Mouse (Mus musculus): ENCODE measurements around the gene Wwox. TPM values are rescaled to one million over a fixed set of nuclear protein-coding genes. Genes with fewer than 3 reads are reported as not detected.
"Not testable (repeated sequence)": the region's sequence is repeated elsewhere in the genome, so short reads cannot be mapped to it uniquely, and the experiment has no call there.

Wwox gene
- polyA plus RNA-seq, 1 experiment: not detected

DNA sequence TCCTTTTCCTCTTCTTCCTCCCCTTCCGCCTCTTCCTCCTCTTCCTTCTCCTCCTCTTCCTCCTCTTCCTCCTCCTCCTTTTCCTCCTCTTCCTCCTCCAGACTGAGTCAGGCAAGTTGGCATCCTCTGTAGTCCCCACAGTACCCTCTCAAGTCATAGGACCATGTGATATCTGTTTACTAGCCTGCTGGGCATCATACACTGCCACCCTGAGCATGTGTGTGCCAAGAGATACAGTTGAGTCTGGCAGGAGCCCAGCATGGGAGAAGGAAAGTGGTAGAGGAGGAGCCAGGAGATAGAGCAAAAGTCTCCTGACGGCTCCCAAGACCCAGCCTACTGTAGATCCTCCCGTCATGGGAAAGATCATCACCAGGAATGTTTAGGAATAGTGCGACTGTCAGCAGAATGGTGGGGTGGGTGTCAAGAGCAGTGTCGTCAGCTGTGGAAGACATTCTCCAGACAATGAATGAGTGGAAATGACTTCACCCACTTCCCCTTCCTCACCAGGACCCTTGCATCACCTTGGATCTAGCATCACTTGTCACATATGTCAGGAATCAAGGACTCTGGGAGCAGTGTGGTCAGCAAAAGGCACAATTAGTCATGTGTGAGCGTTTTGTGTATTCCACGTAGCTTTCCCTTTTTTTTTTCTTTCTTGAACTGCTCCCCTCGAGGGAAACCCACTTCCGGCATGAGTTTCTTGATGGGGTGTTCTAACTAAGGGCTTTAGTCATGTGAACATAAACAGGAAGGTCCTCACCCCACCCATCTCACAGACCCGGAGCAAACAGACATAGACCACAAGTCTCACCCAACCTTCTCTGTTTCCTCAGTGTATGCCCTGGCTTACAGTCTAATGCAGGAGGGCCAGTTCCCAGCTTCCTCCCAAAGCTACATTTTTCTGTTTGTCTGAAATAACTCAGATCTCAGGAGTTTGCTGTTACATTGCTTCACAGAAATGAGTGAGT is 375.6 kb downstream of the Wwox start:
- TF ChIP-seq POLR2A (IDR thresholded peaks at IDR 0.05; ENCODE audit: insufficient read depth, low read depth, low read length) (no peak), CTCF (IDR thresholded peaks at IDR 0.05; ENCODE audit: insufficient read depth, low read depth, low read length) (no peak)
- 88% methylated on average over 10 of the region's 10 CpGs for WGBS
- H3K4me1 ChIP-seq (ENCODE audit: control insufficient read depth, insufficient read depth, low read length): 0 out of 2 replicates have a peak, but pooled peaks cover 6% of the 10 kb centered on the region
- no peak overlapping the region for H3K27ac ChIP-seq (ENCODE audit: insufficient read depth, low read depth, low read length)
- H3K4me3 ChIP-seq (ENCODE audit: insufficient read depth, low read depth, low read length): no peak overlapping the region

DNA sequence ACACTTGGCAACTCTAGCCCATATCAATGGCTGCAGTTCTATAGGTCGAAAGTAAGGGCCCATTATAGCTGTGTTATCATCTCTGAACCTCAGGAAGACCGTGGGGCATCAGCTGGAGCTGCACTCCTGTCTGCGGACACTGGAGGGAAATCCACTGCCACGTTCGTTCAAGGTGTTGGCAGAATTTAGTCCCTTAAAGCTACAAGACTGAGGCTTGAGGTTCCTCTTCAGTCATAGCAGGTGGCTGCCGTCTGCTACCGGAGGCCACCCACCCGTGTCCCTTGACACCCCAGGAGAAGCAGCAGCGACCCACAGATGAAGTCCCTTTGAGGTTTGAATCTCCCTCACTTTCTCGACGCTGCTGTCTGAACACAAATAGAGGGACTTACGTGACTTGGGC is 376.9 kb downstream of the Wwox start:
- TF ChIP-seq POLR2A (IDR thresholded peaks at IDR 0.05; ENCODE audit: insufficient read depth, low read depth, low read length): no peak
- 90% methylated on average over 12 of the region's 12 CpGs for WGBS
- 0 out of 2 replicates have a peak, but pooled peaks cover 6% of the 10 kb centered on the region for H3K4me1 ChIP-seq (ENCODE audit: control insufficient read depth, insufficient read depth, low read length)
- H3K27ac ChIP-seq (ENCODE audit: insufficient read depth, low read depth, low read length): no peak overlapping the region
- H3K4me3 ChIP-seq (ENCODE audit: insufficient read depth, low read depth, low read length): no peak overlapping the region

DNA sequence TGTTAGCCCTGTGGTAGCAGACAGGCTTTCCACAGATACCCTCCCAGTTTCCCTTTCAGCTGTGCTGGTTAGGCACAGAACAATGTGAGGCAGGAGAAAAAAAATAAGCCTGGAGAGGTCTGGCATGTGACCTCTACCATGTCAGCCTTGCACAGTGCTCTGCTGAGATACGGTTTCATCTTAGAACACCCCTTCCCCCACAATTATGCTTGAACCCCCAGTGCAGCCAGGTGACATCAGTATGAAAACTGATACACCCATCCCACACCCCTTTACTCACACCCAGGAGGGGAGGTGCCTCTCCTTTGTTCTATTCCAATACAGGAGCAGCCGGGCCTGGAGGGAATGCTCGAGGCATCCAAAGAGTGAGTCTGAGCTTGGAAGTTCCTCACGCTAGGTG is 377.5 kb downstream of the Wwox start:
- Histone ChIP-seq H3K4me3 (ENCODE audit: insufficient read depth, low read depth, low read length) (no peak overlapping the region), H3K4me1 (ENCODE audit: control insufficient read depth, insufficient read depth, low read length) (0 out of 2 replicates have a peak, but pooled peaks cover 6% of the 10 kb centered on the region), H3K27ac (ENCODE audit: insufficient read depth, low read depth, low read length) (no peak overlapping the region)
- WGBS: 80% methylated on average over 4 of the region's 4 CpGs
- TF ChIP-seq POLR2A (IDR thresholded peaks at IDR 0.05; ENCODE audit: insufficient read depth, low read depth, low read length) (no peak), CTCF (IDR thresholded peaks at IDR 0.05; ENCODE audit: insufficient read depth, low read depth, low read length) (no peak)

DNA sequence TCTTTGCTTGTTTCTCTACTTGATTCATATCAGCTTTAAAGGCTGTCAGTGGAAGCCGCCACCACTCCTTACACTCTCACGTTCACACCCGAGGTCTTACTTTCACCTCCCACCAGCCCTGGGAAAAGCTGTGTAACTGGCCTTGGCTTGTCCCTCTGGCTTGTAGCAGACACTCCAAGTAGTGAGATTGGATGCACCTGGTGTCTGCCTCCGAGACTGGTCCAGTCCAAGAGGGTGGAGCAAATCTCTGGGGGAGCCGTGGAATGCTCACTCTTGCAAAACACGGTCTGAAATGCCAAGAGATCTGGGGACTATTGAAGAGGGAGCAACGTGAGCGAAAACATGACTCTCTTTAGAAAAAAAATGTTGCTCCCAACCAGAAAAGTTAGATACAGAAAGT is 382.1 kb downstream of the Wwox start:
- TF ChIP-seq POLR2A (IDR thresholded peaks at IDR 0.05; ENCODE audit: insufficient read depth, low read depth, low read length) (no peak), CTCF (IDR thresholded peaks at IDR 0.05; ENCODE audit: insufficient read depth, low read depth, low read length) (no peak)
- WGBS: 81% methylated on average over 8 of the region's 8 CpGs
- 0 out of 2 replicates have a peak, but pooled peaks cover 6% of the 10 kb centered on the region for H3K4me1 ChIP-seq (ENCODE audit: control insufficient read depth, insufficient read depth, low read length)
- no peak overlapping the region for H3K27ac ChIP-seq (ENCODE audit: insufficient read depth, low read depth, low read length)
- H3K4me3 ChIP-seq (ENCODE audit: insufficient read depth, low read depth, low read length): no peak overlapping the region

DNA sequence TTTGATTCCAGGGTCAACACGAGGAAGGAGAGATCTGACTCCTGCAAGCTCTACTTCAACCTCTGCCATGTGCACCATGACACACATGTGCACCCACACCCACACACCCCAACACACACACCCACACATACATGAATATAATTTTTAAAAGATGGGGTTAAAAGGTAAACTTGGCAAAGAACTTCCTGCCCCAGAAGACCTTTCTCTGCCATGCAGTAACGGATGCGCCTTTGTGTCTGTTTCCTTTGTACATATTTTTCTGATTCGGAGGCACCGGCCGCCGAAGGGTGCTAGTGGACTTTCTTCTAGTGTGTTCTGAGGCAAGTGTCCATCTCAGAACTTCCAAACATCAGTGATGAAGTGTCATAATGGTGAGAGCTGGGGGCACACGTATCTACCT is 386.0 kb downstream of the Wwox start:
- 91% methylated on average over 8 of the region's 8 CpGs for WGBS
- Histone ChIP-seq H3K27ac (ENCODE audit: insufficient read depth, low read depth, low read length) (no peak overlapping the region), H3K4me1 (ENCODE audit: control insufficient read depth, insufficient read depth, low read length) (no peaks in the 10 kb centered on the region), H3K4me3 (ENCODE audit: insufficient read depth, low read depth, low read length) (no peak overlapping the region)
- TF ChIP-seq POLR2A (IDR thresholded peaks at IDR 0.05; ENCODE audit: insufficient read depth, low read depth, low read length): no peak
- TF ChIP-seq CTCF (IDR thresholded peaks at IDR 0.05; ENCODE audit: insufficient read depth, low read depth, low read length): no peak

DNA sequence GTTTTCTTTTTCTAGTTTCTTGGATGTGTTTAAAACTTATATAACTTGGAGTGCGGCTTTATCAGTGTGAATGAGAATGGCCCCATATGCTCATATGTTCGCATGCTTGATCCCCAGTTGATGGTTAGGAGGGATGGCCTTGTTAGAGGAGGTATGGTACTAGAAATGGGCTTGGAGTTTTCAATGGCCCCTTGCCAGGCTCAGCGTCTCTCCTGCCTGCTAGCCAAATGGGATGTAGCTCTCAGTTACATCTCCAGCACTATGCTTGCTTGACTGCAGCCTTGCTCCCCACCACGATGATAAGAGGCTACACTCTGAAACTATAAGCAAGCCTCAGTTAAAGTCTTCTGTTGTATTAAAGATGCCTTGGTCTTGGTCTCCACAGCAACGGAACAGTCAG is 387.5 kb downstream of the Wwox start:
- no peak overlapping the region for H3K4me3 ChIP-seq (ENCODE audit: insufficient read depth, low read depth, low read length)
- WGBS: 81% methylated on average over 5 of the region's 5 CpGs
- TF ChIP-seq CTCF (IDR thresholded peaks at IDR 0.05; ENCODE audit: insufficient read depth, low read depth, low read length) (no peak), POLR2A (IDR thresholded peaks at IDR 0.05; ENCODE audit: insufficient read depth, low read depth, low read length) (no peak)
- no peak overlapping the region for H3K27ac ChIP-seq (ENCODE audit: insufficient read depth, low read depth, low read length)
- no peaks in the 10 kb centered on the region for H3K4me1 ChIP-seq (ENCODE audit: control insufficient read depth, insufficient read depth, low read length)

DNA sequence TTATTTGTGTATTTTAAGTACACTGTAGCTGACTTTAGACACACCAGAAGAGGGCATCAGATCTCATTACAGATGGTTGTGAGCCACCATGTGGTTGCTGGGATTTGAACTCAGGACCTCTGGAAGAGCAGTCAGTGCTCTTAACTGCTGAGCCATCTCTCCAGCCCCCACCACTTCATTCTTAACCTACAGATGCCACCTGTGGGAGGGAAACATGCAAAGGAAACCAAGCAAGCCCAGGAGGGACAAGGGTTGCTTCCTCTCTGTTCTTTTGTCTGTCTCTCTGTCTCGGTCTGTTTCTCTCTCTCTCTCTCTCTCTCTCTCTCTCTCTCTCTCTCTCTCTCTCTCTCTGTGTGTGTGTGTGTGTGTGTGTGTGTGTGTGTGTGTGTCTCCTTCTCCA is 388.4 kb downstream of the Wwox start:
- not testable (repeated sequence) for H3K27ac ChIP-seq (ENCODE audit: insufficient read depth, low read depth, low read length); H3K4me1 ChIP-seq (ENCODE audit: control insufficient read depth, insufficient read depth, low read length); H3K4me3 ChIP-seq (ENCODE audit: insufficient read depth, low read depth, low read length)
- WGBS: 100% methylated on average over 1 of the region's 1 CpGs

DNA sequence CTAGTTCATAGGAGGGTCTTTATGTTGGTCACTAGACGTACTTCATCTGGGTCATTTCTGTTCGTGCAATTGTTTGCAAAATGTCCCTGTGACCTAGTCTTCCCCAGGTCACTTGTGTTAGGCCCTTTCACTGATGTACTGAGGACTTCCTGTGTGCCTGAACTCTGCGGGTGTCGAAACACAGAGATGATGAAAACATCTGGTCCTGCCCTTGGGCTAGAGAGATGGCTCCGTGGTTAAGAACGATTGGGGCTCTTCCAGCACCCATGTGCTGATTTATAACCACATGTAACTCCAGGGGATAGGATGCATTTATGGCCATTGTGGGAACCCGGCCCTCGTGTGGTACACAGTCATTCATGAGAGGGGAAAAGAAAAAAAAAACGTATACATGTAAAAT is 392.1 kb downstream of the Wwox start:
- TF ChIP-seq CTCF (IDR thresholded peaks at IDR 0.05; ENCODE audit: insufficient read depth, low read depth, low read length): no peak
- no peak for TF ChIP-seq POLR2A (IDR thresholded peaks at IDR 0.05; ENCODE audit: insufficient read depth, low read depth, low read length)
- Histone ChIP-seq H3K27ac (ENCODE audit: insufficient read depth, low read depth, low read length) (no peak overlapping the region), H3K4me3 (ENCODE audit: insufficient read depth, low read depth, low read length) (no peak overlapping the region), H3K4me1 (ENCODE audit: control insufficient read depth, insufficient read depth, low read length) (no peaks in the 10 kb centered on the region)
- WGBS: 90% methylated on average over 9 of the region's 9 CpGs

DNA sequence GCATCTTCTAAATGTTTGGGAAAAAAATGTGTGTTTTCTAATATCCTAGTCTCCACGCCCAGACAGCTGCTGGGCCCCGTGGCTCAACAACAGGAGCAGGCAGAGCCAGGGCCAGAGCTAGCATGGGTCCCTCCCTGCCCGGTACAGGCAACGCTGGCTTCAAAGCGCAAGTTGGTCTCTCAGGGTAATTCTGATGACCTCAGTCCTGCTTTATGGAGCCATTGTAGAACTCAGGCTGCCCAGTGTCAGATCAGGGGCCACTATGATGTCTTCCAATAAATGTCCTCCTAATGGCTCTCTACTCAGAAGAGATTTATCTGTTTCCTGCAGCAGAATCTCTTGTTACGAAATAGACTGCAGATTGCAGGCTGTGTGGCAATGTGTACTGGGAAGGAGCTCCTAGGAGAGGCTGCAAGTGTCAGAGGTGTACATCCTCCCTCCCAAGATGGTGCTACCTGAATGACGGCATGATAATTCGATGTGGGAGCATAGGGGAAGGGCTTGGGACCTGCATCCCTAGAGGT is 392.9 kb downstream of the Wwox start:
- TF ChIP-seq CTCF (IDR thresholded peaks at IDR 0.05; ENCODE audit: insufficient read depth, low read depth, low read length) (no peak), POLR2A (IDR thresholded peaks at IDR 0.05; ENCODE audit: insufficient read depth, low read depth, low read length) (no peak)
- H3K4me3 ChIP-seq (ENCODE audit: insufficient read depth, low read depth, low read length): no peak overlapping the region
- WGBS: 93% methylated on average over 8 of the region's 8 CpGs
- no peaks in the 10 kb centered on the region for H3K4me1 ChIP-seq (ENCODE audit: control insufficient read depth, insufficient read depth, low read length)
- H3K27ac ChIP-seq (ENCODE audit: insufficient read depth, low read depth, low read length): no peak overlapping the region
